Mouse (Mus musculus) urinary bladder, postnatal 36 days (tissue): ENCODE data around the gene Sema4a.
A peak's percentile ranks its signal among the peaks of the same experiment; 100 is the strongest.

Experiments used
- DNase-seq, 2 experiments: peaks; one replicate each; pipeline ENCODE4 v3.0.0; 2022; ENCODE audit warnings: low spot score in 2 of 2, mixed read lengths in 1 of 2

The Sema4a gene

DNA sequence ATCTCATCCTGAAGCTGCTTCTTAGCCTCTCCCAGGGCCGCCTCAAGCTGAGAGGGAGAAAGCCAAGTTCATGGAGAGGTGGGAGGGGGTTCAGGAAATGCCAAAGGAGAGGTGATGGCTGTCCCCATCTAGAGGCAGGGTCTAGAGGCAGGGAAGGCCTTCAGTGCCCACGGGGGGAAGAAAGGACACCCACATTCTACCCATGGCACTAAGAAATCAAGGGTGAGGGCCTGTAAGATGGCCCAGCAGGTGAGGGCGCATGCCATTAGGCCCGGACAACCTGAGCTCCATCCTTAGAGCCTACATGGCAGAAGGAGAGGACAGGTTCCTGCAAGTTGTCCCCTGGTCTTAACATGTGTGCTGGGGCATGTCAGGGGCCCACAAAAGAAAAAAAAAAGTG, 25.9 kb upstream of the Sema4a start:
- DNase-seq, result no peak

DNA sequence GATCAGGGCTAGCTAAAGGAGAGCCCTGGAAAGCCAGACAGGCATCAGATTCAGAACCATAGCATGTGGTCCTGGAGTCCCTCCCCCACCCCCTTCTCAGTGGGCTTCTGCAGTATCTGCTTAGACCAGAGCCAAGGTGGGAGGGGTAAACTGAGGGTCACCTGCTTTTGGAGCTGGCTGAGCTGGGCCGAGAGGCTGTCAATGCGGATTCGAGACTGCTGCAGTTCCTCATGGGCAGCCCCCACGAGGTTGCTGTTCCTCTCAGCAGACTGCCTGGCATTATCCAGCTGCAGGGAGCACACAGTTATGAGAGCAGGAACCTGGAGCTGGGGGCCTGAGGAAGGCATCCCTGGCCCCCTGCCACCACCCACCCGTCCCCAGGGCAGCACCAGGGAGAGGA, 25.1 kb upstream of the Sema4a start:
- no peak for DNase-seq

DNA sequence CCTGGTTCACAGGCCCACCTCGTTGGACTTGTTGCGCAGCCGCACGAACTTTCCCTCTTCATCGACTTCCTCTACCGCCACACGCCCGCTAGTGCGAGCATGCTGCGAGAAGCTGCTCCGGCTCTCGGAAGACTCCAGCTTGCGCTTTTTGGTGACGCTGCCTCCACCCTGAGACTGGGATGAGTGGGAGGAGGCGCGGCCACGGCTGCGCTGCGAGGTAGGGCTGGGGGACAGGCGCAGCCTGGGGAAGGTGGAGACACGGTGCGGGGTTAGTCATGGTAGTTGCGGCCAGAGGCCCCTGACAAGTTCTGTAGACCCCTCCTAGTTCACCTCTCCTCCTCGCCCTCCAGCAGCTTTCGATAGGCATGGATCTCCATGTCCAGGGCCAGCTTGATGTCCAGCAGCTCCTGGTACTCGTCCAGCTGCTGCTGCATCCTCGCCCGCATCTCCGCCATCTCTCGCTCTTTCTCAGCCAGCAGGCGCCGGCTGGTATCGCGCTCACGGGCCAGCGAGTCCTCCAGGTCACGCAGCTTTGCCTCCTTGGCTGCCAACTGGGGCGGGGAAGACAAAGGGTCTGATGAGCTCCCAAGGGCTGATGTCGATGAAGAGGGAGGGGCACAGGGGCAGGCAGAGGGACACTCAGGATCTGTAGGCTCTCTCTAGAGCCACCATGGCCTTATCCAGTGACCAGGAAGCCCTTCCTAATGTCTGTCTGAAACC, 23.8 kb upstream of the Sema4a start:
- no peak for DNase-seq

DNA sequence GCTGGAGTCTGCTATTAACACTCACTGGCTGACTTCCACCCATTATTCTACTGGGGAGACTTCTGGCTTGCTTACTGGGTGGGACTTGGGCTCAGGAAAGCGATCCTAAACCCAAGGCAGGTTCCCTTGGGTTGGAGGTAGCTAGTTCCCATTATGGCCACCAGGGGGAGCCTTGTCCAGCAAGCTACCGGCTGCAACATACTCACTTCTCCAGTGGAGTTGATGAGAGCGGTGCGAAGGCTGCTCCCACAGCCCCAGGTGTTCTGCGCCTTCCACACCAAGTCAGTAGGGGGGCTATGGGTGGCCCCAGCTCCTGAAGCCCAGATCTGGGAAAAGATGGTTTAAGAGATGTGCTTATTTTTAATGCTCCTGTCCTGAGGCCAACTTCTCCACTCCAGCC, 22.6 kb upstream of the Sema4a start:
- DNase-seq, result peak; percentile 64 to 68

DNA sequence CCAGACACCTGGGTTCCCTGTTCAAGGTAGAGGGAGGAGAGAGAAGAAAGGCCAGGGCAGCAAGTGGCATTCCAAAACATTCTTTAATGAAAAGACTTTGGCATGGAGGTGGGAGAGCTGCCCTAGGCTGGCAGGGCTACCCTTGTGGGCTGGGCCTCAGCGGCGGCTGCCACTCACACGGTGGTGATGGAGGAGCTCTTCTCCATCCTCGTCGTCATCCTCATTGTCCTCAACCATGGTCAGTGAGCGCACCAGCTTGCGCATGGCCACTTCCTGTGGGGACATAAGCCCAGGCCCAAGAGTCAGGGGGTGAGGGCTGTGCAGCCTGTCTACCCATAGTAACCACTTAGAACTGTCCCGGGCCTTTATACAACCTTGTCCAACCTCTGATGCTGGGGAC, 22.2 kb upstream of the Sema4a start:
- DNase-seq, result no peak

DNA sequence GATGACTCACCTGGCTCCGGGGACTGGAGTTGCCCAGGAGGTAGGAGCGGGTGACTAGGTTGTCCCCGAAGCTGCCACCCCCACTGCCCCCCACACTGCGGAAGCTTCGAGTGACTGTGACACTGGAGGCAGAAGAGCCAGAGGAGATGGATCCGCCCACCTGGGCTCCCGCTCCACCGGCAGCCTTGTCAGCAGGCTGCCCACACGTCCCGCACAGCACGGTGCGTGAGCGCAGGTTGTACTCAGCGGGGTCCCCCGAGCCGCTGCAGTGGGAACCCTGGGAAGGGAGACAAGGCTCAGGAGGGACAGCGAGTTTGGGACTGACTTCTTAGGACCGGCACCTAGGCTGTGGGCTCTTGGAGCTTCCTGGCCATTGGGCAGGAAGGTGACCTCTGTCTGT, 21.4 kb upstream of the Sema4a start:
- no peak for DNase-seq

DNA sequence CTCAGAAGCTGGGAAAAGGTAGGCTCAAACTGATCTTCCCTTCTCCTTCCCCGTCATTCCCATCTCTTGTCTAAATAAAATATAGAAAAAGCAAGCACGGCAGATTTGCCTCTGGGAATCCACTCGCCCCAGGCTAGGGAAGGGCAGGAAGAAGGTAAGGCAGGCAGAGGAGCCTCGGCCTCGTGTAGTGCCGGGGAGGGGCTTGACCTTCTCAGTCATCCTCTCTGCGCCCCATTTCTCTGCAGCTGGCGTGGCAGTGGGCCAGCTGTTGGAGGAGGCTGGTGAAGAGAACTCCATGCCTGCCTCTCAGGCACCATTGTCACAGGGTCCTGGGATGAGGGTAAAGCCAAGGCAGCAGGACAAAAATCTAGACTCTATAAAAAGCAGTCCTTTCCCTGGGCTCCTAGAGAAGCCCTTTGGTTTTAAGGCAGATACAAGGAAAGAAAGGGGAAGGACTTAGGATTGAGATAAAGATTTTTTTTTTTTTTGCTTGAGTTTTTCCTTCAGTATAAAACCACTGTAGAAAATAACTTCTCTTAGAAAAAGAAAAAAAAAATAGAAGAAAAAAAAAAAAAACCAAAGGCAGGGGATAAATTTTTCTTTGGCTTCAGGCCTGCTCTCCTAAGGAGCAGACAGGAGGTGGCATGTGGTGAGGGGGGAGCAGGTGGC, 20.5 kb upstream of the Sema4a start:
- no peak for DNase-seq

DNA sequence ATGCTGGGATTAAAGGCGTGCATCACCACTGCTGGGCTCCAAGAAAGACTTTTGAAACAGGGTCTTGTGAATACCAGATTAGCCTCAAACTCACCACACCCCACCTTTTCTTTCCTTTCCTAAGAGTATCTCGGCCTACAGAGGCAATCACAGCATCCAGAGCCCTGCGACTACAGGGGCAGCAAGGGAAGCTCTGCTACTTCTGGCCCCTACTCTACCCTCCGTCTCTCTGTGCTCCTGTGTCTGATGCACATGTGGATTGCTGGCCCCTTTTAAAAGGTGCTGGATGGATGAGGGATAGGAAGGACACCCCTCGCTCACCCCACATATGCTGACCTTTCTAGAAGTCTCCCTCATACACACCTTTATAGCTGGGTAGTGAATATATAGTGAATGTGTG, 19.7 kb upstream of the Sema4a start:
- DNase-seq, result no peak

DNA sequence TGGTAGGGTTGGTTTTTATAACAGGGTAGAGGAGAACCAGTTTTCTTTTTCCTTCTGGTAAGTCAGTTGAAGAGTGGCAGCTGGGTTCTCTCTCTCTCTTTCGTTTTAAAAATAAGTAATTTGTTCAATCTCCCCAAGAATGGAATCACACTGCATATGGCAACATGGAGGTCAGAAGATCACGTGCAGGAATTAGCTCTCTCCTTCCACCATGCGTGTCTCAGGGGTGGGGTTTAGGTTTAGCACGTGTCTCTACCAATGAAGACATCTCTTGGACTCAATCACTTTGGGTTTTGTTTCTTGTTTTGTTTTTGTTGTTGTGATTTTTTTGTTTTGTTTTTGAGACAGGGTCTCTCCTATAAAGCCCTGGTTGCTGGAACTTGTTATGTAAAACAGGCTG, 18.8 kb upstream of the Sema4a start:
- no peak for DNase-seq

DNA sequence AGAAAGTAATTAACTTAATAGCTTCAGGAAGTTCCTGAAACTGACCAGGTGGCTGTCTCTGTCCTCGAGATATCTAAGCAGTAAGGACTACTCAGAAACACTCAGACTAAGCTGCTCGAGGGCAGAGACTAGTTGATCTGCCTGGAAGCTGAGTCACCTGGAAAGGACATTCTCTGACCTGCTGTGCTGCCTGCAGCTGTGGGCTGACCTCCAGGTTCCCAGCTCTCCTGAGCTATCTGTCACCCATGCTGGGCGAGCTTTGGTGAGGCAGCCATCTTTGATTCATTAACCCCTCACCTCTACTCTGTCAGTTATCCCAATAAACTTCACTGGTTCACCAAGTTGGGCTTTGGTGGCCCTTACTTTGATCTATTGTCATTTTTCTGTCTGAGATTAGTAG, 18.2 kb upstream of the Sema4a start:
- no peak for DNase-seq

DNA sequence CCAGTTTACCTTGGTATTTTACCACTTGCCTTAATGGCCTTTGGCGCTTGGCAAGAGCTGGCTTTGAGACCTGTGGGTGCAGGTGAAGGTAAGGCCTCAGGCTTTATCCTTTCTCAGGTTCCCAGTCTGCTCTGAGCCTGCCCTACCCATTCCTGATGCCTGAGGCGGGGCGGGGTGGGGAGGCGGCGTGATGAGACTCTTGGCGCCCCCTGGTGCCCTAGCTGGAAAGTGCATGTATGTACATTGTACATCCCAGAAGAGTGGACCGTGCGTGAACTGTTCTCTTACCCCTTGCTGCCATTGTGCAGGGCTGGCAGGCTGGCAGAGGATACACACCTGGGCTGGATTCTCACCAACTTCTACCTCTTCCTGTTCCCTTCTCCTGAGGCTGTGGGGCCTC, 16.8 kb upstream of the Sema4a start:
- peak; percentile 76 to 79 for DNase-seq

DNA sequence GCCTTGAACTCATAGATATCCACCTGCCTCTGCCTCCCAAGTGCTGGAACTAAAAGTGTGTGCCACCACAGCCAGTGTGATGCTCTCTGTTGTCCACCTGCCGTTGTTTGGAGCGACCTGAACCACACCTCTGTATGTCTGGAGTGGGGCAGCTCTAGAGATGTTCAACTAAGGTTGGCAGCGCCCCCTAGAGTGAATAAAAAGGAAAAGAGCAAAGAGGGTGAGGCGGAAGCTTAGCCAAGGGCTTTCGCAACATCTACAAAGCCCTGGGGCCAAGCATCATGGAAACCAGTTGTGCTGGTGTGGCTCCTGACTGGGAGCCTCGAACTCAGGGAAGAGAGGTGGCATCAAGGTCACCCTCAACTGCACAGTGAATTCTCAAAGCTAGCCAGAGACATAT, 15.4 kb upstream of the Sema4a start:
- no peak for DNase-seq

DNA sequence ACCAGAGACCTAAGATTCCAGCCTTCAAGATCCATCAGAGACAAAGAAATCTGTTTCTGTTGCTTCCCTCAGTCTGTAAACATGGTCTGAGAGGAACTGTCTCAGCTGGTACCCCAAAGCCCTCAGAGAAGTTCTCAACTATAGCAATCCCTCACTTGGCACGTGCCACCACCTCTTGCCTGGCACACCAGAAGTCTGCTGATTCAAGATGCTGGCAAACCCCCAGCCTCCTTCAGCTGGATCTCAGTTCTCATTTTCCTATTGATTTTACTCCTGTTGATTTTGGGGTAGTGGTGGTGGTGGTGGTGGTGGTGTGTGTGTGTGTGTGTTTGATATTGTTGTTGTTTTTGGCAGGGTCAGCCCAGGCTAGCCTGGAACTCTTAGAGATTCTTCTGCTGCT, 12.6 kb upstream of the Sema4a start:
- no peak for DNase-seq

DNA sequence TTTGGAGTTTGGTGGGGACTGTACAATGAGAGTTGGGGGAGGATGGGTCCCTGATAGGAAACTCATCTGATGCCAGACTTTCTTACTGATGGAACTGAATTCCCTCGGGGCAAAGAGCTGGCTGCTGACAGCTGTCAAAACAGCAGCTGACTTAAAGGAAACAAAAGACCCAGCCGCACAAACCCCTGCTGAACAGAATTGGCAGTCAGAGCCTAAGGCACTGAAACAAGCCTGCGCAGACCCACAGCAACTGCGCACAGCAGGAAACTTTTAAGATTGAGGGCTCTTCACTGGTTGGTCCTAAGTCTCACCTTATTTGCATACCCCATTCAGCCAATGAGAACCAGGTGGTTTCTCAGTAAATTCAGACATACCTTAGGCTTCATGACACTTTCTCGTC, 12.0 kb upstream of the Sema4a start:
- DNase-seq, result no peak

DNA sequence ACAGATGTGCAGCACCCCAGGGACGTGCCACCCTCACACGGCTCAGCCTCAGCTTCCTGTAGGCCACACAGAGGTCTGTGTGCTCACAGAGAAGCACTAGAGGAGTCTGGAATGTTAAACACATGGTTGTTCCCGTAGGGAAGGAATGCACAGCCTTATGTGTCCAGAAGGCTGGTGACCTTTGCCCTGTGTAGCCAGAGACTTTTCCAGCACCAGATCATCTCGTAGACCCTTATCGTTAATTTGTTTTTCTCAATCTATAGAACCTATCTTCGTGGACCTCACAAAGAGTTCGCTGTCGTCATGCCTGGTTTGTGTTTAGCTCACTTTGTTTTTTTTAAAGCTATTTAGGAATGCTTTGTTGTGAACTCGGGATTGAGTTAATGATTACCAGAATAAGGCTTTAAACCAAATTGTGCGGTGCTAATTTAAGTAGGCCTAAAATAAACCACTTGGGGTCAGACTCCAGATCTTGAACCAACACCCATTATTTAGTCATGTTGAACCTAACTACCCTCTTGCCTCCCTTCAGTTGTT, 10.0 kb upstream of the Sema4a start:
- DNase-seq, result no peak

DNA sequence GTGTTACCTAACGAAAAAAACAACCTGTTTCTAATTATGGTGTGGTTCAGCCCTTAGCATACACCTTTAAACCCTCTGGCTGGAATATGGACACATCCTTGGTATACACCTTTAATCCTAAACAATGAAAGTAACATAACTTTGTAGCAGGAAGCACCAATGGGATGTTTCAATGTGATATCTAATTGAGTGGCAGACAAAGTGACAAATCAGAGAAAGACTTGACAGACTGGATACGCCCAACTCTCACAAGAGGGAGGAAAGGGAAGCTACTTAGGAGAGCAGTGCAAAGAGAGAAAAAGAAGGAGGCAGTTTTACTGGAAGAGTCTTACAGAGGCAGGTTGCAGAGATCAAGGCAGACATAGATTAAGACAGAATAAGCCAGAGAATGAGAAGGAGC, 8.5 kb upstream of the Sema4a start:
- DNase-seq, result no peak

DNA sequence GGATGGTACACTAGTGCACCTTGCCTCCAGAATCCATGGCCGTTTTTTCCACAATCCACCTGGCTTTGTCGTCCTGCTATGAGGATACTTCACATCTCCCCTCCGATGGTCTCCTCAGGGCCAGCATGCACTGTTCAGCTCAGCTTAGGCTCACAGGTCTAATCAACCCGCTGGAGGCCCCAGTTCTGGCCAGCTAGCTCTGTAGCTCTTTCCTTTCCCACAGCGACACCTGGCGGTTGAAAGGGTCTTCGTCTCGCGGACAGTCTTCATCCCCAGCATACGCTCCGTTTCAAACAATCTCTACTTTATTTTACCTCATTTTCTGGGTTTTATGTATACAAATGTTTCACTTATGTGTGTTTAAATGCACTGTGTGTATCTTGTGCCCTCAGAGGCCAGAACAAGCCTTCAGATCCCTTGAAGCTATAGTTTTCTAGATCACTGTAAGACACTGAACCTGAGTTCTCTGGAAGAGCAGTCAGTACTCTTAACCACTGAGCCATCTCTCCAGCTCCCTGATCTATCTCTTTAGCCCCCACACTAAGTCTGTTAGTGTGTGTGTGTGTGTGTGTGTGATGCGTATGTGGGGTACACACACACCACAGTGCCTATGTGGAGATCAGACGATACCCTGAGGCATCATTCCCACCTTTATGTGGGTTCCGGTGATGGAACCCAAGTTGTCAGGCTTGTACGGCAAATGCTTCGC, 6.3 kb upstream of the Sema4a start:
- peak; percentile 85 to 87 for DNase-seq

DNA sequence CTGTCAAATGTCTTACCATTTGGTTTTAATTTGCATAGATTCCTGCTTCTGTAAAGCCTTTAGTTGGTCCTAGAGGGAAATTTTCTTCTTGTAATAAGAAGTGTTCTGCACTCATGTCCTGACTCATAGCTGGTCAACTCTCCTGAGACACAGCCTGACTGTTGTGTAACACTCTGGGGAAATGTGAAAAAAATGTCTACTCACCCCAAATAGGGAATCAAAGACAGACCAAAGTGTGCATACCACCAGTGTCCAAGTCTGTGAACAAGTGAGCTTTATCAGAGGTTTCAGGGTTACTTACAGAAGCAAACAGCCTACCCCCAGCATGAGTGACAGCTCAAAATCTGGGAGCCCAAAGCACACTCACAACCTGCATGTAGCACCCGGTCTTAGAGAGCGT, 4.1 kb upstream of the Sema4a start:
- no peak for DNase-seq

DNA sequence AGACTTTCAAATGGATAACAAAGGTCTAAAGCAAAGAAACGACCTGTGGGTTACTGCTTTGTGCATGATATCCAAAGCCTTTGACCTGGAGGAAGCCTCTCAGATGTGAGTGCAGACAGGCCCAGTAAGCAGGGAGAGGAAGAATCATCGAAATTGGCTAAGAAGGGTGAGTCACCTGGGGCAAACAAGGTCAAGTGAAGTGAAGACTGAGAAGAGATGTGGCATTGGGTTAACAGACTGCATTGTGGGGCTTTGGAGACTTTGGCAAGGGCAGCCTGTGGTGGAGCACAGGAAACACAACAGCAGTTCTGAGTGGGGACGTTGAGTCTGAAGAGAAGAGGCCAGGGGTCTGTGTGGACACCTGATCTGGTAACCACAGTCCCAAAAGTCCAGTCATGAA, 3.4 kb upstream of the Sema4a start:
- DNase-seq, result no peak

DNA sequence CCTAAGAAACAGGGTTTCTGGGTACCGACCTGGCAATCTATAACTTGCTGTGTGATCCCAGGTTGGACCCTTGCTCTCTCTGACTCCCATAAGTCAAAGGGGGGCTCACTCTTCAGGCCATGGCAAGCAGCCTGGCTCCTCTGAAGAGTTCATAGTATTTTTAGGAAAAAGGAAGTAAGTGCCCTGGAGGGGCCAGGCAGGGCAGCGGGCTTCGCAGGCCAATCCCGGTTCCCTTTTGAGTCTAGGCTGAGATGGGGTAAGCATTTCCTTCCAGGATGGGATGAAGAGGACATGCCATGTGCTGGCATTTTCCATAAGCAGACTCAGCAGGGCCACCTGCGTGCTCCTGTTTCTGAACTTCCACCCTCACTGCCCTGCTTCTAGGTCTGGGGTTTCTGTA, 953 bp downstream of the Sema4a start:
- no peak for DNase-seq

DNA sequence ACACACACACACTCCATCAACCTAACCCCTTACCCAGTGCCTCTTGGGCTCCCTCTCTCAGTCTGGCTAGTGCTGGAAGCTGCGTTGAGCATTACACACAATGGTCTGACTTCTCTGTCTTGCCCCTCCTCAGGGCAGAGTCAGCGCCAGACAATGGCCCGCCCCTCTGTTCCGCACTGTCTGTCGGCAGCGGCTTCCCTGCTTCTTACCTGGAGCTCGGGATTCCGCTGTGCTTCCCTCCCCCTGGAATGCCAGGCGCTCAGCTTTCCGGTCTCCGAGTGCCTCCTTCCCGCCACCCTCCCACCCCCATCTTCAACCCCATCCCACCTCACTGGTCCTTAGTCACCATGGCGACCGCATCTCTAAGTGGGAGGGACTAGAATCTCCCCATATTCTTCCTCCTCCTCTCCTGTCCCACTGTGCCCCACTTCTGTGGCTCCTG, 2.2 kb downstream of the Sema4a start:
- DNase-seq, result no peak

DNA sequence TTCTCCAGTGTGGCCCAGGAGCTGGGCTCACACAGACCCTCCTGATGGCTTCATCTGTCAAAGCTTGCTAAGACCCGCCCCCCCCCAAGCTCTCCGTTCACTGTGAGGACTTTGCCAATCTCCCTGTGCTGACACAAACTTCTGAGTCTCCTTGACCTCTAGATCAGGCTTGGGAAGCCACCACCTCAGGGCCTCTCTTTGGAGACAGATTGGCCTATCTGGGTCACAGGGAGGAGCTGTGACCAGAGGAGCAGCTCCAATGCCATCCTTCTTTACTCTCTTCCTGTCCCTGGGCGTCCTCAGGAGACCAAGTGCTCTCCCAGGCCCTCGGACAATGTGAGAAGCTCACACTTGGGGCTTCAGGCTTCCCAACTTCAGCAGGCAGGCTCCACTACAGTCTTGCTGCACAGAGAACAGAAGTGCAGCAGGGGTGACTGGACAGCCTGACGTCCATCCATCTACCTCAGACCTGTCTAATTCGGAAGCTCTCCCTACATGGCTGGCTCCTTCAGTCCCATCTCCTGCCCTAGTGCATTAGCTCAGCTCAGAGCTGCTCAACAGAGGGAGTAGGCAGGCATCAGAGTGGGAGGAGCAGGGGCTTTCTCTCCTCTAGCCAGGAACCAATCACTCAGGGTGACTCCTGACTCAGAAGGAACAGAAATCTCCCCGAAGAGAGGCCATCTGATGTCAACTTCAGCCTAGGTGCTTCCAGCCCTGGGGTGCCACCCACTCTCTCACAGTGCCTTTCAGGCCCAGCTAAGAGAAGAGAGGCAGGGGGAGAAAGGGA, 4.0 kb downstream of the Sema4a start:
- no peak for DNase-seq
